Mouse (Mus musculus) neural tube, embryonic 12.5 days (tissue): Measurements from ENCODE around the gene Il1r1. TPM values are rescaled to one million over a fixed set of nuclear protein-coding genes. Genes with fewer than 3 reads are reported as not detected.

Experiments used
- ATAC-seq: fragments of 200-750 bp; cut with Nextera tagmentation; 2 replicates; pipeline ENCODE4 v1.8.0; 2017; ENCODE audit warnings: low read depth, mild to moderate bottlenecking, moderate TSS enrichment, moderate library complexity; ENCODE audit not compliant: low FRiP score
- H3K27ac ChIP-seq: fragments of 300-500 bp; sonication (generic); 2 replicates; pipeline ENCODE4 v1.5.1; 2016
- H3K27me3 ChIP-seq: fragments of 300-500 bp; sonication (generic); replicated peaks from 2 replicates; pipeline ENCODE4 v1.6.1; 2016; ENCODE audit warnings: mild to moderate bottlenecking
- H3K36me3 ChIP-seq: fragments of 300-500 bp; sonication (generic); 2 replicates; pipeline ENCODE4 v1.6.1; 2016; ENCODE audit warnings: mild to moderate bottlenecking
- H3K4me1 ChIP-seq: fragments of 300-500 bp; sonication (generic); 2 replicates; pipeline ENCODE4 v1.6.1; 2016
- H3K4me2 ChIP-seq: fragments of 300-500 bp; sonication (generic); replicated peaks from 2 replicates; pipeline ENCODE4 v1.6.1; 2016; ENCODE audit warnings: mild to moderate bottlenecking
- H3K4me3 ChIP-seq: fragments of 300-500 bp; sonication (generic); 2 replicates; pipeline ENCODE4 v1.5.1; 2016
- H3K9ac ChIP-seq: fragments of 300-500 bp; sonication (generic); 2 replicates; pipeline ENCODE4 v1.6.1; 2016; ENCODE audit warnings: mild to moderate bottlenecking
- H3K9me3 ChIP-seq: fragments of 300-500 bp; sonication (generic); 2 replicates; pipeline ENCODE4 v1.6.1; 2016; ENCODE audit warnings: mild to moderate bottlenecking
- WGBS: fragments of 180-500 bp; shearing (Covaris S2); methylation state at CpG from one replicate; pipeline ENCODE4 v1.1.7; 2016; 5-methylcytosine and 5-hydroxymethylcytosine counted together
- polyA plus RNA-seq: library from polyadenylated mRNA; unstranded; fragments of >200 nt; fragmentation: Nextera tagmentation; extraction: Ambion mirVana; gene quantifications from 2 replicates; pipeline ENCODE4 v1.2.1, GENCODE M21; 2016

Gene Il1r1
- polyA plus RNA-seq, 1 experiment from 2014 or later: 0.66 TPM

- H3K4me3 ChIP-seq: no peak overlapping the region
- 80% methylated on average over 3 of the region's 3 CpGs for WGBS
- no peak overlapping the region for H3K27ac ChIP-seq
- no peak overlapping the region for H3K9ac ChIP-seq
- no peak overlapping the region for H3K4me2 ChIP-seq
- no peaks in the 10 kb centered on the region for H3K27me3 ChIP-seq
- H3K9me3 ChIP-seq: no peaks in the 10 kb centered on the region
- no peak for ATAC-seq
- no peaks in the 10 kb centered on the region for H3K36me3 ChIP-seq
- no peaks in the 10 kb centered on the region; the same call in 1 of the 2 replicates for H3K4me1 ChIP-seq
Observed at GRCm38 (mm10) chr1:40233621-40234020, 8.7 kb downstream of the Il1r1 start.

GRCm38 (mm10) chr1:40235597-40236249 is 10.8 kb downstream of the Il1r1 start:
- Histone ChIP-seq H3K4me1 (no peaks in the 10 kb centered on the region; the same call in 1 of the 2 replicates), H3K4me2 (no peak overlapping the region), H3K9ac (no peak overlapping the region), H3K4me3 (no peak overlapping the region), H3K9me3 (no peaks in the 10 kb centered on the region), H3K27ac (no peak overlapping the region), H3K27me3 (no peaks in the 10 kb centered on the region), H3K36me3 (no peaks in the 10 kb centered on the region)
- WGBS: 89% methylated on average over 5 of the region's 5 CpGs
- ATAC-seq: no peak

- 54% methylated on average over 6 of the region's 6 CpGs for WGBS
- H3K4me2 ChIP-seq: no peak overlapping the region
- H3K4me3 ChIP-seq: no peak overlapping the region
- no peak overlapping the region for H3K27ac ChIP-seq
- no peaks in the 10 kb centered on the region for H3K9me3 ChIP-seq
- H3K27me3 ChIP-seq: no peaks in the 10 kb centered on the region
- H3K36me3 ChIP-seq: no peaks in the 10 kb centered on the region
- no peak for ATAC-seq
- no peak overlapping the region for H3K9ac ChIP-seq
- H3K4me1 ChIP-seq: no peaks in the 10 kb centered on the region; the same call in 1 of the 2 replicates
Observed at GRCm38 (mm10) chr1:40236694-40237093, 11.8 kb downstream of the Il1r1 start.

- no peaks in the 10 kb centered on the region for H3K27me3 ChIP-seq
- WGBS: 62% methylated on average over 6 of the region's 6 CpGs
- no peak overlapping the region for H3K27ac ChIP-seq
- H3K9ac ChIP-seq: no peak overlapping the region
- no peak overlapping the region for H3K4me2 ChIP-seq
- H3K4me3 ChIP-seq: no peak overlapping the region
- no peak for ATAC-seq
- H3K36me3 ChIP-seq: no peaks in the 10 kb centered on the region
- H3K4me1 ChIP-seq: no peaks in the 10 kb centered on the region; the same call in 1 of the 2 replicates
- no peaks in the 10 kb centered on the region for H3K9me3 ChIP-seq
Observed at GRCm38 (mm10) chr1:40237094-40237493, 12.2 kb downstream of the Il1r1 start.

- H3K36me3 ChIP-seq: no peaks in the 10 kb centered on the region
- no peaks in the 10 kb centered on the region for H3K9me3 ChIP-seq
- ATAC-seq: no peak
- 88% methylated on average over 9 of the region's 9 CpGs for WGBS
- H3K9ac ChIP-seq: no peak overlapping the region
- no peak overlapping the region for H3K4me3 ChIP-seq
- no peaks in the 10 kb centered on the region for H3K27me3 ChIP-seq
- H3K4me2 ChIP-seq: no peak overlapping the region
- H3K27ac ChIP-seq: no peak overlapping the region
- H3K4me1 ChIP-seq: no peaks in the 10 kb centered on the region; the same call in 1 of the 2 replicates
Observed at GRCm38 (mm10) chr1:40240353-40241092, 15.6 kb downstream of the Il1r1 start.

GRCm38 (mm10) chr1:40242717-40243116 is 17.8 kb downstream of the Il1r1 start:
- Histone ChIP-seq H3K9ac (no peak overlapping the region), H3K27me3 (no peaks in the 10 kb centered on the region), H3K36me3 (no peaks in the 10 kb centered on the region), H3K4me2 (no peak overlapping the region), H3K9me3 (no peaks in the 10 kb centered on the region), H3K4me1 (no peaks in the 10 kb centered on the region), H3K27ac (no peak overlapping the region), H3K4me3 (no peak overlapping the region)
- WGBS: 96% methylated on average over 1 of the region's 1 CpGs
- ATAC-seq: no peak

GRCm38 (mm10) chr1:40243561-40243998 is 18.7 kb downstream of the Il1r1 start:
- H3K27ac ChIP-seq: no peak overlapping the region
- no peaks in the 10 kb centered on the region for H3K36me3 ChIP-seq
- no peak for ATAC-seq
- H3K9ac ChIP-seq: no peak overlapping the region
- H3K4me1 ChIP-seq: no peaks in the 10 kb centered on the region
- WGBS: 79% methylated on average over 3 of the region's 3 CpGs
- H3K4me3 ChIP-seq: no peak overlapping the region
- H3K9me3 ChIP-seq: no peaks in the 10 kb centered on the region
- H3K4me2 ChIP-seq: no peak overlapping the region
- no peaks in the 10 kb centered on the region for H3K27me3 ChIP-seq

- WGBS: 68% methylated on average over 4 of the region's 4 CpGs
- Histone ChIP-seq H3K9me3 (no peaks in the 10 kb centered on the region), H3K4me3 (no peak overlapping the region), H3K4me2 (no peak overlapping the region), H3K4me1 (no peaks in the 10 kb centered on the region), H3K36me3 (no peaks in the 10 kb centered on the region), H3K27me3 (no peaks in the 10 kb centered on the region), H3K9ac (no peak overlapping the region), H3K27ac (no peak overlapping the region)
- ATAC-seq: no peak
Observed at GRCm38 (mm10) chr1:40250425-40250824, 25.5 kb downstream of the Il1r1 start.

- no peak overlapping the region for H3K4me3 ChIP-seq
- H3K4me1 ChIP-seq: no peaks in the 10 kb centered on the region
- H3K36me3 ChIP-seq: no peaks in the 10 kb centered on the region
- WGBS: 90% methylated on average over 6 of the region's 6 CpGs
- H3K27me3 ChIP-seq: no peaks in the 10 kb centered on the region
- no peak overlapping the region for H3K27ac ChIP-seq
- no peak for ATAC-seq
- H3K4me2 ChIP-seq: no peak overlapping the region
- no peak overlapping the region for H3K9ac ChIP-seq
- no peaks in the 10 kb centered on the region for H3K9me3 ChIP-seq
Observed at GRCm38 (mm10) chr1:40252507-40252906, 27.6 kb downstream of the Il1r1 start.

- H3K27me3 ChIP-seq: no peaks in the 10 kb centered on the region
- WGBS: 88% methylated on average over 5 of the region's 5 CpGs
- no peak for ATAC-seq
- H3K4me1 ChIP-seq: no peaks in the 10 kb centered on the region
- H3K9me3 ChIP-seq: no peaks in the 10 kb centered on the region
- no peaks in the 10 kb centered on the region for H3K36me3 ChIP-seq
- no peak overlapping the region for H3K27ac ChIP-seq
- no peak overlapping the region for H3K4me3 ChIP-seq
- H3K4me2 ChIP-seq: no peak overlapping the region
- H3K9ac ChIP-seq: no peak overlapping the region
Observed at GRCm38 (mm10) chr1:40253940-40254339, 29.1 kb downstream of the Il1r1 start.

- Histone ChIP-seq H3K27ac (no peak overlapping the region), H3K36me3 (no peaks in the 10 kb centered on the region), H3K4me1 (no peaks in the 10 kb centered on the region), H3K9ac (no peak overlapping the region), H3K9me3 (no peaks in the 10 kb centered on the region), H3K27me3 (no peaks in the 10 kb centered on the region), H3K4me2 (no peak overlapping the region), H3K4me3 (no peak overlapping the region)
- 75% methylated on average over 3 of the region's 3 CpGs for WGBS
- ATAC-seq: no peak
Observed at GRCm38 (mm10) chr1:40254347-40255057, 29.6 kb downstream of the Il1r1 start.

GRCm38 (mm10) chr1:40262441-40263121 is 37.7 kb downstream of the Il1r1 start:
- Histone ChIP-seq H3K36me3 (no peaks in the 10 kb centered on the region), H3K9ac (no peak overlapping the region), H3K27me3 (no peaks in the 10 kb centered on the region), H3K9me3 (no peaks in the 10 kb centered on the region), H3K27ac (no peak overlapping the region), H3K4me3 (no peak overlapping the region), H3K4me1 (peaks cover 9% of the 10 kb centered on the region), H3K4me2 (no peak overlapping the region)
- no peak for ATAC-seq
- WGBS: 82% methylated on average over 9 of the region's 9 CpGs
